Mouse (Mus musculus): ENCODE results near the gene Ankrd13b. TPM values are rescaled to one million over a fixed set of nuclear protein-coding genes. Genes with fewer than 3 reads are reported as not detected.

The Ankrd13b gene
- total and polyA plus RNA-seq, 3 experiments = 0.55 to 2.7 (median 1.7) TPM

DNA sequence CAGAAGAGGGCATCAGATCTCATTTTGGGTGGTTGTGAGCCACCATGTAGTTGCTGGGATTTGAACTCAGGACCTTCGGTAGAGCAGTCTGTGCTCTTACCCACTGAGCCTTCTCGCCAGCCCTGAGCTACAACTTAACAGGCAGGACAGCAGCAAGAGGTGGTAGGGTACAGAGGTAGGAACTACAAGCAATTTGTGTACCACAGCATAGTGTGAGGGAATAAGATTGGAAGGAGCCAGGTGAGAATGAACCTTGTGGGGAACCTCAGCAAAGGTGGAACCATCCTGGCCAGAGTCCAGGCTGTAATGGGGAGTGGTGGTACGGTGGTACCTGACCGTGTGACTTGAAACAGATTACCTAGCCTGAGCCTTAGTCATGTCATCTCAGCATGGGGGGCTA is 12.5 kb upstream of the Ankrd13b start:
- peaks cover 65 to 95% of the 10 kb centered on the region in 2 experiments for H3K36me3 ChIP-seq (replicated peaks in 1 of 2; ENCODE audit: control insufficient read depth in 1 of 2, insufficient read depth in 1 of 2, low read length in 1 of 2)
- DNase-seq (ENCODE audit: extremely low read depth) = no peak
- in situ Hi-C loops (cut with MboI; ENCODE audit: low pct_ligation_motif_present, low pct_unique_long_range_greater_than_20kb, low sequenced_read_pairs) (no loop called here), dilution Hi-C loops (cut with MboI; ENCODE audit: extremely low pct_ligation_motif_present, extremely low pct_unique_long_range_greater_than_20kb, low sequenced_read_pairs) (no loop called here)
- no peak overlapping the region for H3K4me2 ChIP-seq (ENCODE audit: insufficient read depth, low read depth, poor library complexity, severe bottlenecking)
- TF ChIP-seq JUND (conservative IDR thresholded peaks at IDR 0.05; ENCODE audit: low read depth, low read length) (no peak), CHD1 (IDR thresholded peaks at IDR 0.05; ENCODE audit: low read depth, low read length) (no peak), MYC (IDR thresholded peaks at IDR 0.05; ENCODE audit: low read depth, low read length) (no peak), ETS1 (conservative IDR thresholded peaks at IDR 0.05; ENCODE audit: low read depth, low read length) (no peak), E2F4 (IDR thresholded peaks at IDR 0.05; ENCODE audit: insufficient replicate concordance, low read depth, low read length) (no peak), ZMIZ1 (IDR thresholded peaks at IDR 0.05; ENCODE audit: low read depth, low read length) (no peak), USF1 (IDR thresholded peaks at IDR 0.05; ENCODE audit: low read depth, low read length) (no peak), MAFK (IDR thresholded peaks at IDR 0.05; ENCODE audit: insufficient replicate concordance, low read length) (no peak), POLR2A (IDR thresholded peaks at IDR 0.05; ENCODE audit: low read depth, low read length) (no peak), CTCF (conservative IDR thresholded peaks at IDR 0.05 in 1 of 2, IDR thresholded peaks at IDR 0.05 in 1 of 2; ENCODE audit: low read depth in 2 of 2, low read length in 2 of 2) (no peak), JUN (IDR thresholded peaks at IDR 0.05; ENCODE audit: insufficient read depth, low read depth, low read length) (no peak)
- H3K9me3 ChIP-seq (replicated peaks; ENCODE audit: low read length) = no peaks in the 10 kb centered on the region
- H3K4me1 ChIP-seq (ENCODE audit: control insufficient read depth in 1 of 2, insufficient read depth in 2 of 2) = peaks cover 5 to 30% of the 10 kb centered on the region in 2 experiments
- peaks cover 4% of the 10 kb centered on the region for H3K79me2 ChIP-seq (replicated peaks; ENCODE audit: control insufficient read depth, extremely low read depth, insufficient read depth, poor library complexity, severe bottlenecking)
- no peak overlapping the region for H3K27ac ChIP-seq (ENCODE audit: insufficient read depth, low read depth)
- no peak overlapping the region for H3K4me3 ChIP-seq (replicated peaks in 1 of 3; ENCODE audit: low read depth in 2 of 3, low read length in 2 of 3, poor library complexity in 1 of 3)
- no peaks in the 10 kb centered on the region for H3K27me3 ChIP-seq (replicated peaks)
- H3K9ac ChIP-seq (ENCODE audit: insufficient read depth, low read depth) = no peak overlapping the region

DNA sequence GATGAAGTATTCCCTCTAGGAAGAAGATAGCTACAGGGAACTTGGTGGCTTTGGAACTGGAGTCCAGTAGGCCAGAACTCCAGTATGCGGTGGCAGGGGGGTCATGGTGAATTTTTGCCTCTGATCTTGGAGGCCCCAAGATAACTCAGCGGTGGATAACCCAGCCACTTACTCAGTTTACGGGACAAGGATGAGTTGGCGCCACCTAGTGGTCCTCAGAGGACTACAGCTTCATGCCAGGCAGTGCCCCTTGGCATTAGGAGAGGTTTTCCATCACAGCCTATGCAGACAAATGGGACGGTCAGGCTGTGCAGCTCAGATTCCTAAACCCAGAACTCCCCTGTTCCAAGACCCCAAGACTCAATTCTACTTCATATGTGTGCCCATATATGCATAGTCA is 11.9 kb upstream of the Ankrd13b start:
- Histone ChIP-seq H3K4me1 (ENCODE audit: control insufficient read depth in 1 of 2, insufficient read depth in 2 of 2) (peaks cover 7 to 33% of the 10 kb centered on the region in 2 experiments), H3K36me3 (replicated peaks in 1 of 2; ENCODE audit: control insufficient read depth in 1 of 2, insufficient read depth in 1 of 2, low read length in 1 of 2) (peaks cover 60 to 93% of the 10 kb centered on the region in 2 experiments), H3K79me2 (replicated peaks; ENCODE audit: control insufficient read depth, extremely low read depth, insufficient read depth, poor library complexity, severe bottlenecking) (peaks cover 6% of the 10 kb centered on the region), H3K9me3 (replicated peaks; ENCODE audit: low read length) (no peaks in the 10 kb centered on the region), H3K4me2 (ENCODE audit: insufficient read depth, low read depth, poor library complexity, severe bottlenecking) (no peak overlapping the region), H3K9ac (ENCODE audit: insufficient read depth, low read depth) (no peak overlapping the region), H3K27ac (ENCODE audit: insufficient read depth, low read depth) (no peak overlapping the region), H3K27me3 (replicated peaks) (no peaks in the 10 kb centered on the region), H3K4me3 (replicated peaks in 1 of 3; ENCODE audit: low read depth in 2 of 3, low read length in 2 of 3, poor library complexity in 1 of 3) (no peak overlapping the region)
- peak; percentile 87 for DNase-seq (ENCODE audit: extremely low read depth)
- dilution Hi-C loops (cut with MboI; ENCODE audit: extremely low pct_ligation_motif_present, extremely low pct_unique_long_range_greater_than_20kb, low sequenced_read_pairs) = no loop called here
- in situ Hi-C loops (cut with MboI; ENCODE audit: low pct_ligation_motif_present, low pct_unique_long_range_greater_than_20kb, low sequenced_read_pairs) = no loop called here
- TF ChIP-seq CTCF (conservative IDR thresholded peaks at IDR 0.05 in 1 of 2, IDR thresholded peaks at IDR 0.05 in 1 of 2; ENCODE audit: low read depth in 2 of 2, low read length in 2 of 2) = peak; percentile 92 to 98
- TF ChIP-seq ELF1 (IDR thresholded peaks at IDR 0.05; ENCODE audit: low read depth, low read length) = no peak
- TF ChIP-seq SIN3A (IDR thresholded peaks at IDR 0.05; ENCODE audit: low read length) = no peak
- TF ChIP-seq GABPA (IDR thresholded peaks at IDR 0.05; ENCODE audit: insufficient replicate concordance, low read depth, low read length) = no peak
- no peak for TF ChIP-seq CHD2 (IDR thresholded peaks at IDR 0.05; ENCODE audit: low read length)
- TF ChIP-seq RAD21 (IDR thresholded peaks at IDR 0.05; ENCODE audit: low read depth, low read length) = peak; percentile 64
- peak; percentile 86 for TF ChIP-seq SMC3 (IDR thresholded peaks at IDR 0.05; ENCODE audit: low read depth, low read length)
- no peak for TF ChIP-seq PAX5 (IDR thresholded peaks at IDR 0.05; ENCODE audit: low read length)
- no peak for TF ChIP-seq MEF2A (IDR thresholded peaks at IDR 0.05; ENCODE audit: borderline replicate concordance, low read depth, low read length)
- no peak for TF ChIP-seq MAZ (IDR thresholded peaks at IDR 0.05; ENCODE audit: low read depth, low read length)
